Mouse (Mus musculus): ENCODE measurements around the gene Ngly1.
"Not testable (repeated sequence)": the region's sequence is repeated elsewhere in the genome, so short reads cannot be mapped to it uniquely, and the experiment has no call there.

Ngly1 gene

DNA sequence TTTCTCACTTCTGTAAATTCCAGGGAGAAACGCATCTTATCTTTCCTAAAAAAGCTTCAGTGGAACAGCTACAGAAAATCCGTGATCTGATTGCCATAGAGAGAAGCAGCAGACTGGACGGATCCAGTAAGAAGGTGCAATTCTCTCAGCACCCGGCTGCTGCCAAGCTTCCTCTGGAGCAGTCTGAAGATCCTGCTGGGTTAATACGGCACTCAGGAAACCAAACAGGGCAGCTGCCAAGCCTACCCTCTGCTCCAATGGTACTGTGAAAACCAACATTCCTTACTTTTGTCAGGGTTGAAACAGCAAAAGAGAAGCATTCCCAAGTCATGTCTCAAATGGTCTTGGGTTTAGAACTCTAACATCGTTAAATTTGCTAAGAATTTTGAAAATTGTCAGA lies 11.5 kb downstream of the Ngly1 start:
- no peak for DNase-seq (ENCODE audit: low spot score)

DNA sequence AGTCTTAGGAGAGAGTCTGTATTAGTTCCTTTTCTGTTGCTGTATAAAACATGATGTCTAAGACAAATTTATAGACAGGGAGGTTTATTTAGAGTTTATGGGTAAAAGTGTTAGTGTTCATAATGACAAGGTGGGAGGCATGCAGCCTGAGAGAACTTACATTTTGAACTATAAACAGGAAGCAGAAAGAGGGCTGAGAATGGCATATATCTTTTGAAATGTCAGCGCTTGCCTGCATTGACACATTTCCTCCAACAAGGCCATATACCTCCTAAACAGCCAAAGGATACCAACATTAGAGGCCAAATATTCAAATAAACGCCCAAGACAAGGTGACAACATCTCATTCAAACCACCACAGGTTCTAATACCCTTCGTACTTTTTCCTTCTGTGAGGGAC lies 12.8 kb downstream of the Ngly1 start:
- no peak for DNase-seq (ENCODE audit: low spot score)

DNA sequence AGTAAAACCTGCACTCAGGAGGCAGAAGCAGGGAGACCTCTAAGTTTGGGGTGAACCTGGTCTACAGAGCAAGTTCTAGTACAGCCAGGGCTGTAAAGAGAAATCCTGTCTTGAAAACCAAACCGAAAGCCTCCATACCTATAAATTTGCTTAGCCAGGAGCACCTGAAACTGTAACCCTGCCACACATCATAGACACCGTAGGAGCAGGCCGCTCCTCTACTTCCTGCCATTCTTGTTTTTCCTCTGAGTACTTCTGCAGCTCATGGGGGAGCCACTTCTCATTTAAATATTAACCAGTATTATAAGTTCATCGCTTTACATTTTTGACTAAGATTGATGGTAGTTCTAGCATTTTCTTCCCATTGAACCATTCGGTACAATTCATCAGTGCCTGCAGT lies 17.9 kb downstream of the Ngly1 start:
- no peak for DNase-seq (ENCODE audit: low spot score)

DNA sequence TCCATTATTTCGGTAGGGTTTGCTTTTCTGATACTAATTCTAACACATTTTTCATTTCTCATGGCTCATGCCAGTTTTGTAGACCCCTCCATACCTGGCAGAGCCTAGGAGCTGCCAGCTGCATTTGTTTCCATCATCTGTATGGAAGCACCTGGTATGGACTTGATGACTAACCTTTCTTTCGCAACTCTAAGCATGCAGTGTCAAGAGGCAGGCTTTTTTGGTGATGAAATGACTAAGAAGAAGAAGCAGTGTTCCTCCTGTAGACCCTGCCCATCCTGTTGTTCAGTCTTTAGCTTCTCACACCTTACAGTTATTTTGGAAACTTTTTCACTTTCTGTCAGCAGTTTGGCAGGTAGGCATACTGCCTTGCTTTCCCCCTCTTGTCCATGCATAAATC lies 20.7 kb downstream of the Ngly1 start:
- no peak for DNase-seq (ENCODE audit: low spot score)

DNA sequence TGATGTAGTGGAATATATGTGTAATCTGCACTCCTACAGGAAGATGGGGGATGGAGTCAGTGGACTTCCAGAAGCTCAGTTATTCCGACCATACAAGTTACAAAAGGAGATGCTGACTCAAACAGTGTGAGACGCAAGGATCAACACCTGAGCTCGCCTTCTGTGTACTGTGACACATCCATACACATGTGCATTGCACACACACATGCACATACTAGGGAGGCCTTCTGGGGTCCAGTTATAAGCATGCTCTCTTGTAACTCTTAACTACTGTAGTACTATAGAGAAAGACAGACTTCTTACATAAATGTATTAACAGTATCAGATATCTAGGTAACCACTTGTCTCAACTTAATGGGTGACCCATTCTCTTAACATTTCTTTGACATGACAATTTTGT lies 24.6 kb downstream of the Ngly1 start:
- no peak for DNase-seq (ENCODE audit: low spot score)

DNA sequence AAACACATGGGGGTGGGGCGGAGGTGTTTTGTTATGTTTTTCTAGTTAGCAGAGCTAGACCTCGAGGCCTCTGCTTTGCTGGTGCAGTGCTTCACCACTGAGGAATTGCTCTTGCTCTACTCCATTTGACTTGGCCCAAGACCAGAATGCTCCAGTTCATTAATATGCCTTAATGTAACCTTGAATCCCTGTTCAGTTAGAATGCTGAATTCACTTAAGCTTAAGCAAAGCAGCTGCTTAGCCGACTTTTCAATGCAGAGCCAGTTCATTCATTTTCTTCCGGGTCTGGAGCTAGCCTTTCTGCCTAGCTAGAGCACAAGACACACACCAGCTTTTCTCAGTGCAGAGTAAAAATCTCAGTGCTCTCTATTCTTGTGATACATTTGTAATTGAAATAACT lies 30.1 kb downstream of the Ngly1 start:
- DNase-seq (ENCODE audit: low spot score), result no peak

DNA sequence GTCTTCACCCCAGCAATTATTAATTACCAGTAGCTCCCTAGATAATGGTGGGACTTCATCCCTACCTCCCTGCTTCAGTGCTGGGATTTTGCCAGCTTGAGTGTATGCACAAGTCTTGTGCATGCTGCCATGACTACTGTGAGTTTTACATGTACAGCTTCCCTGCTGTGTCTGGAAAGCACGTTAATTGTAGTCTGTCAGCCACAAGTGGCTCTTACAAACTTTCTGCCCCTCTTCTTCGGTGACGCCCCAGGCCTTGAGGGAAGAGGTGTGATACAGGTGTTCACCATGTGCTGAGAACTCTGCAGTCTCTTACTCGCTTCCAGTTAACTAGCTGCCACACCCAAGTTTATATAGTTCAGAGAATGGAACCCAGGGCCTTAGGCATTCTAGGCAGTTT lies 34.9 kb downstream of the Ngly1 start:
- no peak for DNase-seq (ENCODE audit: low spot score)

DNA sequence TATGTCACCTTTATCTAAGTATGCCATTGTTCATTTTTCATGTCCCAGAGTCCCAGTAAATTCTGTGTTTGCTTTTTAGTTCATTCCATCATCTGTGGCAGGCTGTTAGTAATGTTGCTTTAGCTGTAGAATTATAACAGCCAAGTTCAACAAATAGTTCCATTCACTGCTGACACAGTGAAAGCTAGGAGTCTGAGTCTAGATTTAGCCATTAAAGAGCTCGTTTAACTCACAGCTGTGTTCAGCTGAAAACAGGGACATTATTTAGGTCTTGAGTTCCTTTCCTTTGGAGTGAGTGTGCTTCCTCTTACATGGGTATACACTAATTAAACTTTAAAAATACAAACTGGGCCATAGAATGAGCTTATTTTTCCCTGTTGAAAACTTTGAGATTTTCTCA lies 43.3 kb downstream of the Ngly1 start:
- DNase-seq (ENCODE audit: low spot score), result no peak

DNA sequence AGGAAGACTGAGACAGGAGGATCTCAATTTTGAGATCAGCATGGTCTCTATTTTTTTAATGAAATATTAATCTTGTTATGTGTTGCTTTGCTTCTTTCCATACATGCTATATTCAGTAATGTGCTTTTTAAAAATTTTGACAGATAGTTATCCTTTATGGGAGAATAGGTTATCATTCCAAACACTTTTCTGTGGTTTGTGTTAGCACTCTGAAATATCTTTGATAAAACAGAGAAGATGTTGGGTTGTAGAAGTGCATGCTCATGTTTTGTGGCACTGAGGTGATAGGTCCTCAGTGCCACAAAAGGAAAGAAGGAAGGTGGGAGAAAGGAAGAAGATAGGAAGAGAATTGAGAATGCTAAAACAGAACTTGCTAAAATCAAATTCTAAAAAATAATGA lies 43.9 kb downstream of the Ngly1 start:
- no peak for DNase-seq (ENCODE audit: low spot score)

DNA sequence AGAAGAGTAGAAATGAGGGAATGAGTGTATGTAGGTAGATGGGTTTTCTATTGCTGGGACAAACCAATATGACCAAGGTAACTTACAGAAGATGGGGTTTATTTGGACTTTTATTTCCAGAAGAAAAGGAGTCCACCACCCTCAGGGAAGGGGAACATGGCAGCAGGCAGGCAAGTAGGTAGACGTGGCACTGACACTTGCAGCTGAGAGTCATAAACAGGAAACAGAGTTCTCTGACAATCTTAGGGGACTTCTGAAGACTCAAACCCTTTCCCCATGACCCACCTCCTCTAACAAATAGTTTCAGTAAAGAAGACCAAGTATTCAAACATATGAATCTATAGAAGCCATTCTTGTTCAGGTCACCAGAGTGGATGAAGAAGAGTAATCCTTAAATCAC lies 44.8 kb downstream of the Ngly1 start:
- no peak for DNase-seq (ENCODE audit: low spot score)

DNA sequence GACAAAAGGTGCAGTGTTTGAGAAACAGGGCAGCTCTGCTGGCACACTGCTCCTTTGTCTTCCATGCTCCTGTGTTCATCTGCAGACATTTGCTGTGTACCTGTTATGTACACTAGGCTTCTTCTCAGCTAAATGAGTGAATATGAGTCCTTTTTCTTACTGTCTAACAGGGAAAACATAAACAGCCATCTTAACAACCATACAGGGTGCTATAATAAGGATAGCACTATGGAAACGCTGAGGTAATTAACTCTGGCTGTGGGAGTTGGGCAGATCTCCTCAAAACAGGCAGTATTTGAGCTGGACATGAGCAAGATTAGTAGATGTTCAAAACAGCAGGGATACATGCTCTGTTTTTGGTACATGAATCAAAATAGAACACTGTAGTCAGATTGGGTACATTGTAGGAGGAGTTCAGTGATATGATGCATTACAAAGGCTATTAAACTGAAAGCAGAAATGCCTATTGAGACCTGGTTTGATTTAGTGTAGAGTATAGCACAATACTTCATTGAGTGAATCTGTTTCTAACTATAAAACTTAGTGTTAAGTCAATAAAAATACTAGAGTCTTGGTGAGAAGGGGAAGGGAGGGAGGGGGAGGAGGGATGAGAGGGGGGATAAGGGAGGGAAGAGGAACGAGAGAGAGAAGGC lies 47.9 kb downstream of the Ngly1 start:
- no peak for DNase-seq (ENCODE audit: low spot score)

DNA sequence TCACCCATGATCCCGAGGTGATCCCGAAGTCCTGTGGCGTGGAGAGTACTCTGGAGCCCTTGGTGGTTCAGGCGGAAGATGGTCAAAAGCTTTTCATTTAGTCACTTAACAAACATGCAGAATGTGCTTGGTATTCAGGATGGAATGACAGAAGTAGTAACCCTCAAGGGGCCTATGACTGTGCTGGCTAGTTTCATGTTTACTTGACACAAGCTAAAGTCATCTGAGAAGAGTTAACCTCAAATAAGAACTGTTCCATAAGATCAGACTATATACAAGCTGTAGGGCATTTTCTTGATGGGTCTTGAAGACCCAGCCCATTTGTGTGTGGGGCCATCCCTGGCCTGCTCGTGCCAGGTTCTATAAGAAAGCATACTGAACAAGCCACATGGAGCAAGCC lies 52.7 kb downstream of the Ngly1 start:
- no peak for DNase-seq (ENCODE audit: low spot score)

DNA sequence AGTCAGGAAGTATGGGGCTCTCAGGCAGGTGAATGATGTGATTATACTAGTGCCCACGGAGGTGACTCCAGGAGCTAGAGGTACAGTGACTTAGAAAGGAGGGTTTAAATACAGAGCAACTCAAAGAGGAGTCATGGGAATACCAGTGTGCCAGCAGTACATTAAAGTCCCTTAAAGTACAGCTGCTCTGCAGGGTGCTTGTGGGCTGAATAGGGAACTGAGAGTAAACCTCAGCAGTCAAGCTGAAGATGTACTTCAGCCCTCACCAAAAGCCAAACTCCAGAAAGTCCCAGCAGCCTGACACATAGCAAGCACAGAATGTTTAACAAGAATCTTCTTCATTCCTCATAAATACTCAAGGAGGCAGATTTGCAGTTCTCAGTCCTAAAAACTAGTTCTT lies 53.6 kb downstream of the Ngly1 start:
- no peak for DNase-seq (ENCODE audit: low spot score)

DNA sequence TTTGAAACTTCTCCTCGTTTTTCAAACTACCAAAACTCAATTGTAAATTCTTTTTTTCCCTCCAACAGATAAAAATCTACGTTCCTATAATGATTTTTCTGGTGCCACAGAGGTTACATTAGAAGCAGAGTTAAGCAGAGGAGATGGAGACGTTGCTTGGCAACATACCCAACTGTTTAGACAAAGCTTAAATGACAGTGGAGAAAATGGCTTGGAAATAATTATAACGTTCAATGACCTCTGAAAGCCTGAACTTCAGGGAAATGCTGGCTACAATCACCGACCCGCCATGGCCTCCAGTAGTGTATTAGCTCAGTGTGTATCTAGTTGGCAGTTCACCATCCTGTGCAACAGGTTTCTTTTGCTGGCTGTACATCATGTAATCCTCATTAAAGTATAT lies 61.7 kb downstream of the Ngly1 start:
- DNase-seq (ENCODE audit: low spot score), result no peak

DNA sequence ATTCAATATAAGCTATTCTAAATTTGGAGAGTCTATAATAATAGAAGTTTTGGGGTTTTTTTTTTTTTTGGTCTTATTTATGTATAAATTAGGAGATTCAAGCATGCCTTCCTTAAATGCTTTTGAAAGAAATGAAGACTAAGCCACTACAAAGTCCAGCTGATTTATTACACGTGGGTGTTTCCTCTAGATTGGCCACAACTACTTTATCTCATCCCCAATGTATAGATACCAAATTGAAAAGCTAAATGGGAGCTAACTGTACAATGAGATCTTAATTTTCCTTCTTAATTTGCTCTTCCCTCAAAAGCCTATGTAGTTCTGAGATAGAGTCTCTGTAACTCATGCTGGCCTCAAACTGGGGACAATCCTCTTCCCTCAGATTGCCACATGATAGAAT lies 63.5 kb downstream of the Ngly1 start:
- DNase-seq (ENCODE audit: low spot score), result no peak

DNA sequence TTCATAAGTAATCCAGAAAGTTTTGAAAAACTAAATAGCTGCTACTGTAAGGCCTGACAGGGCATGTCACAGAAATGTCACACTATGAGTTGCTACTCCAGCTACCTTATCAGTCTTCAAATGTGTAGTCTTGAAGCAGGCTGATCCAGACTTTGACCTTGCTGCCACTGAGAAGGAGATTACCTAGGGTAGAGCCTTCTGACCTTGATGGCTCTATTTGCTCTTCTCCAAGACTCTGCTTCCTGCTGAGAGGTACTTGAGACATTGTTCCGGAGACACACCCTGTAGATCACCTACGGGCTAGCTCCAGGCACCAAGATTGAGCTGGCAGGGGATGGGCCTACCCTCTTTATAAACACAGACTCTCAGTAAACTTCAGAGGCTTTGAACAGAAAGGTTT lies 64.0 kb downstream of the Ngly1 start:
- not testable (repeated sequence) for DNase-seq (ENCODE audit: low spot score)

DNA sequence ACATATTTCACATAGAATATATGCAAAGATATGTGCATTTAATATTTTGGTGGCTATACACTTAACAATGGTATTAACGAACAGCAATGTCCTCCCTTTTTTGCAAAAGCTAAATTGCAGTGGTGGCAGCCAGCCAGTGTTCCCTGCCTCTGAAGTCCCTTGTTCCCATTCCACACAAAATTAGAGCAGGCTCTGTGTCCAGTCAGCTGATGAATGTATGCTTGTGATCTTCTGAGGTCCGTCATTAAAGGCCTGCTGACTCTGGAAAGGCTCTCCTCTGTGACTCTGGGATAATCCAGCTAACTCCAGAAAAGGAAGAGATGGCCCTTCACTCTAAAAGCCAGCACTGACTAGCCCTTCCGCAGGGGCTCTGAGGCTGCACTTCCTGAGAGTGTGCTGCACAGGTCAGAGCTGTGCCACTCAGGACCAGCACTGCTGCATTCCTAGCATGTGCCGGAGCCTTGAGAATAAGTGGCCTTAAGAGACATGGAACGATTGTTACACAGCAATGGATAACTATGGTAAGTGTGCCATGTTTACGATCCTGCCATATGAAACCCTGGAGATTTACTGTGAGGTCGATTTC lies 64.9 kb downstream of the Ngly1 start:
- DNase-seq (ENCODE audit: low spot score), result peak; percentile 15

DNA sequence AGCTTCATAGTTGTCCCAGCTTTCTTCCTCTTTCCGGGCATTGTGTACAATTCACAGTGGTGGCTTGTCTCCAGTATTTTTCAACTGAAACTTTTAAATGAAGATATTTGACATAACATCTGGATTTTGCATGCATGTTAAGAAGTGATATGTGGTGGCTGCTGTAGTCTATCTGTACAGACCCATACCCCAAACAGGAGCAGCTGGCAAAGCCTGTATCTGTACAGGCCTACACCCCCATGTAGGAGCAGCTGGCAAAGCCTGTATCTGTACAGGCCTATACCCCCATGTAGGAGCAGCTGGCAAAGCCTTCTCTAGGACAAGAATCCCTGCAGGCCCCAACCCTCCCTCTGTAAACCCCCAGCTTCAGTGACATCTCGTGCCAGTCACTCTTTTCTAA lies 65.8 kb downstream of the Ngly1 start:
- no peak for DNase-seq (ENCODE audit: low spot score)

DNA sequence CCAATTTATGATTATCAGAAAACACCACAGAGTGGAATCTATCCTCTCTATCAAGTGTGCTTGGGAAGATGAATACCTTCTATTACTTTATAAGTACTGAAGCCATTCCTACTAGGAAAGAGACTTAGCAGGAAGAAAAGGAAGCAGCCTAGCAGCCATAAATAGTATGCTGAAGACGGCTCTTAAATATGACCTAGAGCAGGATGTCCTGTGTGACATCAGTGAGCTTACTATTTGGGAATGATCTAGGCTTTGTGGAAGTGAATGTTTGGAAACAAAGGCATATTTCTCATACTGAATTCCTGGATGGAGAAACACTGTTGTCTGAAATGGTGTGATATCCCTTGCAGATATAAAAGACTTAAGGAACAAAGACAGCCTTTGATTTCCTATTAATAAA lies 67.6 kb downstream of the Ngly1 start:
- no peak for DNase-seq (ENCODE audit: low spot score)

DNA sequence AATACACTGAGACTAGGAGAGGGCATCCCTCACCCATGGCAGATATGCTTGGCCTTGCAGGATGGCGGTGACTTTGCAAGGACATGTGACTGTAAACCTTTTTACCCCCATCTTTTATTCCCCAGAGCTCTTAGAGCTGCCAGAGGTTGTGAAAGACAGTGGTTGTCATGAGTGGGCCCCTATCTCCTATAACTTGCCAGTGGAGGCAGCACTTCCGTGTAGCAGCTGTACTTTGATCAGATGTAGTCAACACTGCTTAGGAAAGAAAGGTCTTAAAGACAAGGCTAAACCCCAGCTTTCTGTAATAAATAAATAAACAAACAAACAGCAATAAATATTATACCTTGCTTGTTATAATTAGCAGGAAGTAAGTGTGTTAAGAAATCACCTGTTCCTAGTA lies 70.7 kb downstream of the Ngly1 start:
- no peak for DNase-seq (ENCODE audit: low spot score)

DNA sequence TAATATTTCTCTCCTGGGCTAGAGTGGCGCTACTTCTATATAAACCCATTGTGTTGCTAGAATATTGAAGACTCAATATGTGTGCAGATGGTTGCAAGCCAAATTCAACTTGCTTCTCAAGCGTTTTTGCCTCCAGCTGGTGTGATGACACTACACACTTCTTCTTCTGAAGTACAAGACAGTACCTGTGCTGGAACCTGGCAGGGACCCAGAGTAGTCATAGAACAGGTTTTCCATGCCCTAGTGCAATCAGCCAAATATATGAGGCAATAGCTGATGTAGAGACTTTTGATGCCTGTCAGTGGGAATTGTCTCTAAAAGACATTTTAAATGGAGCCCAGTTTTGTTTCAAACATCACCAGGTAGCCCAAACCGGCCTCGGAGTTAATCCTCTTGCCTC lies 75.3 kb downstream of the Ngly1 start:
- DNase-seq (ENCODE audit: low spot score), result no peak

DNA sequence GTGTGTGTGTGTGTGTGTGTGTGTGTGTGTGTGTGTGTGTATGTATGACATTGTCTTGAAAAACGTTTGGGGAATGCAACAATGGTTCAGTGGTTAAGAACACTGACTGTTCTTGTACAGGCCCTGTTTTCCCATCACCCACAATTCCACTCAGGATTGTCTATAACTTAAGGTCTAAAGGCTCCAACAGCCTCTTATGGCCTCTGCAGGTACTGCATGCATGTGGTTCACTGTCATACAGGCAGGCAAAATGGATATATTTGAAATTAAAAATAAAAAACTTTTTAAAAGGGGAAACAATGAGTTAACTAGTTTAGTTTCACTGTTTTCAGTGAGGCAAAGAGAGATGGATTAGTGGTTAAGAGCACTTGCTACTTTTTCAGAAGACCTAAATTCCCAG lies 76.1 kb downstream of the Ngly1 start:
- DNase-seq (ENCODE audit: low spot score), result no peak

DNA sequence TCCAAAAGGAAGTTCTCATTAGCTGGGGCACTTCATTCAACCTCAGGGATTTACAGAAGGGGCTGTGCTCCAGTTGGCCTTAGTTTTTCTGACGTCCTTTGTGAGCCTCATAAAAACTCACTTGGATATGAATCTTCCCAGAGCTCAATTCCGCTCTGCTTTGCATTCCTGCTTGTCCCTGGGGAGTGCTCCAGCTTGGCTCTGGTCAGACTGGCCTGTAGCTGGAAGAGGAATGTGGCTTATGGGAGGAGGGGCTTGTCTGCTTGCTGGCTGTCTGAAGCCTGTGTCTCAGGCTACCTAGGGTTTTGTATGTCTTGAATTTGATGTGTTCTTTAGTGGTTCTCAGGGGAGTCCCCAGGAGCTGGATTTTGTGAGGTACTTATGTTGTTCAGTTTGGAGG lies 79.5 kb downstream of the Ngly1 start:
- DNase-seq (ENCODE audit: low spot score), result peak; percentile 79

DNA sequence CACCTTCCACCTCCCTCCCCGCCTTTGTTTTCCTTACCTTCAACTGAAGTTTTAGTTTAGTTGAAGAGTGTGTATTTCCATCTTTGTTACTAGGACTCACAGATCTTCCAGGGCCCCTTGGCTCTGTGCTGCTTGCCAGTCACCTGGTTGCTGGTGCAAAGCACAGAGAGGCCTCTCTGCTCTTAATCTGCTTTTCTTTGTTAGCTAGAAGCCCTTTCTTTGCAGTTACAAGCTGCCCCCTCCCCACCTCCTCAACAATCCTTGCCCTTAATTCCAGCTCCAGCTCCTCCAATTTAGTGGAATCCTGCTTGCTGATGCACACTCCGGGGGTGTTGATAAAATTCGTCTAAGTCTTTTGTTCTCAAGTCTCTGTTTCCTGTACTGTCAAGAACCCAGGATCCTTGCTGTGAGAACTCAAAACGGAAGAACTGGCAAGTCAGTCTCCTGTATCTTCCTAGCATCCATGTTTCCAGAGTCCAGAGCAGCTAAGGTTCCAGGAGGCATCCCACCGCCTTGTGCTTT lies 79.9 kb downstream of the Ngly1 start:
- no peak for DNase-seq (ENCODE audit: low spot score)

Data from embryo, embryonic 10 days (tissue).